Mouse (Mus musculus): ENCODE measurements around the gene Tnp1. TPM values are rescaled to one million over a fixed set of nuclear protein-coding genes. Genes with fewer than 3 reads are reported as not detected.

Tnp1 gene
- polyA plus RNA-seq (2014; fragmentation: Nextera tagmentation; extraction: Ambion mirVana): not detected in 2 replicates

- Histone ChIP-seq H3K36me3 (ENCODE audit: control insufficient read depth, insufficient read depth, low read length) (no peaks in the 10 kb centered on the region), H3K27me3 (ENCODE audit: control insufficient read depth, insufficient read depth, low read length) (no peaks in the 10 kb centered on the region), H3K4me2 (replicated peaks; ENCODE audit: low read depth, low read length) (no peak within 1 kb of the TSS), H3K4me3 (ENCODE audit: low read depth, low read length) (no peak within 1 kb of the TSS), H3K9ac (replicated peaks; ENCODE audit: low read depth, low read length) (no peak within 1 kb of the TSS), H3K4me1 (ENCODE audit: control insufficient read depth, insufficient read depth, low read length) (no peaks in the 10 kb centered on the region), H3K9me3 (ENCODE audit: control insufficient read depth, low read depth, low read length) (no peaks in the 10 kb centered on the region), H3K27ac (ENCODE audit: low read length) (no peak within 1 kb of the TSS)
- 91% methylated on average over 12 of the region's 12 CpGs for WGBS
- ATAC-seq (ENCODE audit: insufficient number of reproducible peaks, insufficient read depth, low FRiP score, low read depth): no peak
Measured at GRCm38 (mm10) chr1:73015731-73016130, at the start of gene Tnp1. Gene Tnp1, minus strand, starts transcription at chr1:73015909.

- no peak overlapping the region for H3K9ac ChIP-seq (replicated peaks; ENCODE audit: low read depth, low read length)
- WGBS: 64% methylated on average over 3 of the region's 3 CpGs
- no peaks in the 10 kb centered on the region for H3K4me1 ChIP-seq (ENCODE audit: control insufficient read depth, insufficient read depth, low read length)
- H3K9me3 ChIP-seq (ENCODE audit: control insufficient read depth, low read depth, low read length): no peaks in the 10 kb centered on the region
- no peak overlapping the region for H3K4me2 ChIP-seq (replicated peaks; ENCODE audit: low read depth, low read length)
- H3K27ac ChIP-seq (ENCODE audit: low read length): no peak overlapping the region
- no peak for ATAC-seq (ENCODE audit: insufficient number of reproducible peaks, insufficient read depth, low FRiP score, low read depth)
- H3K4me3 ChIP-seq (ENCODE audit: low read depth, low read length): no peak overlapping the region
- no peaks in the 10 kb centered on the region for H3K27me3 ChIP-seq (ENCODE audit: control insufficient read depth, insufficient read depth, low read length)
- no peaks in the 10 kb centered on the region for H3K36me3 ChIP-seq (ENCODE audit: control insufficient read depth, insufficient read depth, low read length)
Measured at GRCm38 (mm10) chr1:73064336-73064735, 48.6 kb upstream of the Tnp1 start.

- Histone ChIP-seq H3K9ac (replicated peaks; ENCODE audit: low read depth, low read length) (no peak overlapping the region), H3K9me3 (ENCODE audit: control insufficient read depth, low read depth, low read length) (no peaks in the 10 kb centered on the region), H3K36me3 (ENCODE audit: control insufficient read depth, insufficient read depth, low read length) (no peaks in the 10 kb centered on the region), H3K4me1 (ENCODE audit: control insufficient read depth, insufficient read depth, low read length) (no peaks in the 10 kb centered on the region), H3K27me3 (ENCODE audit: control insufficient read depth, insufficient read depth, low read length) (no peaks in the 10 kb centered on the region), H3K4me2 (replicated peaks; ENCODE audit: low read depth, low read length) (no peak overlapping the region), H3K4me3 (ENCODE audit: low read depth, low read length) (no peak overlapping the region), H3K27ac (ENCODE audit: low read length) (no peak overlapping the region)
- no peak for ATAC-seq (ENCODE audit: insufficient number of reproducible peaks, insufficient read depth, low FRiP score, low read depth)
- 49% methylated on average over 7 of the region's 7 CpGs for WGBS
Measured at GRCm38 (mm10) chr1:73061491-73062233, 46.0 kb upstream of the Tnp1 start.

GRCm38 (mm10) chr1:73060271-73060670 is 44.6 kb upstream of the Tnp1 start:
- Histone ChIP-seq H3K9ac (replicated peaks; ENCODE audit: low read depth, low read length) (no peak overlapping the region), H3K4me3 (ENCODE audit: low read depth, low read length) (no peak overlapping the region), H3K27ac (ENCODE audit: low read length) (no peak overlapping the region), H3K36me3 (ENCODE audit: control insufficient read depth, insufficient read depth, low read length) (no peaks in the 10 kb centered on the region), H3K4me2 (replicated peaks; ENCODE audit: low read depth, low read length) (no peak overlapping the region), H3K9me3 (ENCODE audit: control insufficient read depth, low read depth, low read length) (no peaks in the 10 kb centered on the region), H3K27me3 (ENCODE audit: control insufficient read depth, insufficient read depth, low read length) (no peaks in the 10 kb centered on the region), H3K4me1 (ENCODE audit: control insufficient read depth, insufficient read depth, low read length) (no peaks in the 10 kb centered on the region)
- no peak for ATAC-seq (ENCODE audit: insufficient number of reproducible peaks, insufficient read depth, low FRiP score, low read depth)
- WGBS: 46% methylated on average over 3 of the region's 3 CpGs

- Histone ChIP-seq H3K9me3 (ENCODE audit: control insufficient read depth, low read depth, low read length) (no peaks in the 10 kb centered on the region), H3K36me3 (ENCODE audit: control insufficient read depth, insufficient read depth, low read length) (no peaks in the 10 kb centered on the region), H3K27ac (ENCODE audit: low read length) (no peak overlapping the region), H3K27me3 (ENCODE audit: control insufficient read depth, insufficient read depth, low read length) (no peaks in the 10 kb centered on the region), H3K4me1 (ENCODE audit: control insufficient read depth, insufficient read depth, low read length) (no peaks in the 10 kb centered on the region), H3K4me3 (ENCODE audit: low read depth, low read length) (no peak overlapping the region), H3K9ac (replicated peaks; ENCODE audit: low read depth, low read length) (no peak overlapping the region), H3K4me2 (replicated peaks; ENCODE audit: low read depth, low read length) (no peak overlapping the region)
- no peak for ATAC-seq (ENCODE audit: insufficient number of reproducible peaks, insufficient read depth, low FRiP score, low read depth)
- 93% methylated on average over 3 of the region's 3 CpGs for WGBS
Measured at GRCm38 (mm10) chr1:73056266-73057001, 40.7 kb upstream of the Tnp1 start.

- H3K9ac ChIP-seq (replicated peaks; ENCODE audit: low read depth, low read length): no peak overlapping the region
- no peak overlapping the region for H3K4me2 ChIP-seq (replicated peaks; ENCODE audit: low read depth, low read length)
- no peaks in the 10 kb centered on the region for H3K36me3 ChIP-seq (ENCODE audit: control insufficient read depth, insufficient read depth, low read length)
- H3K9me3 ChIP-seq (ENCODE audit: control insufficient read depth, low read depth, low read length): no peaks in the 10 kb centered on the region
- 50% methylated on average over 3 of the region's 3 CpGs for WGBS
- ATAC-seq (ENCODE audit: insufficient number of reproducible peaks, insufficient read depth, low FRiP score, low read depth): no peak
- H3K4me1 ChIP-seq (ENCODE audit: control insufficient read depth, insufficient read depth, low read length): no peaks in the 10 kb centered on the region
- no peak overlapping the region for H3K4me3 ChIP-seq (ENCODE audit: low read depth, low read length)
- no peaks in the 10 kb centered on the region for H3K27me3 ChIP-seq (ENCODE audit: control insufficient read depth, insufficient read depth, low read length)
- no peak overlapping the region for H3K27ac ChIP-seq (ENCODE audit: low read length)
Measured at GRCm38 (mm10) chr1:73055820-73056219, 40.1 kb upstream of the Tnp1 start.

DNA sequence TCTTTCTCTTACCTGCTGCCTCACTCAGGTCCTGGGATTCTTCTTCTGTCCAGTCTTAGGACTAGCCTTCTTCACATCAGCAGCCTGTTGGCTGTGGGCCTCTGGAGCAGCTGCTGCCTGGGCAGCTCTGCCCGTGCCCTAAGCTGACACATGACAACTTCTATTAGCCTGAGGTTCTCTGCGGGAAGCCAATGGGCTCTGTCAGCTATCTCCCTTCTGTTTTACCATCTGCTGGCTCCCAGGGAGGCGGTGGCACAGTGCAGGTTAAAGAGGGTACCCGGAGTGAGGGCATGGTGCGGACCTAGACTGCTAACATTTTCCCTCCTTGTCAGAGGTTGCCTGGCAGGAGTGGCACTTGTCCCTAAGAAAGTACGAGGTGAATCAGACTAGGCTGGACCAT is 39.5 kb upstream of the Tnp1 start:
- Histone ChIP-seq H3K4me1 (ENCODE audit: control insufficient read depth, insufficient read depth, low read length) (no peaks in the 10 kb centered on the region), H3K9me3 (ENCODE audit: control insufficient read depth, low read depth, low read length) (no peaks in the 10 kb centered on the region), H3K4me3 (ENCODE audit: low read depth, low read length) (no peak overlapping the region), H3K9ac (replicated peaks; ENCODE audit: low read depth, low read length) (no peak overlapping the region), H3K4me2 (replicated peaks; ENCODE audit: low read depth, low read length) (no peak overlapping the region), H3K27ac (ENCODE audit: low read length) (no peak overlapping the region), H3K36me3 (ENCODE audit: control insufficient read depth, insufficient read depth, low read length) (no peaks in the 10 kb centered on the region), H3K27me3 (ENCODE audit: control insufficient read depth, insufficient read depth, low read length) (no peaks in the 10 kb centered on the region)
- WGBS: 72% methylated on average over 6 of the region's 6 CpGs
- no peak for ATAC-seq (ENCODE audit: insufficient number of reproducible peaks, insufficient read depth, low FRiP score, low read depth)

DNA sequence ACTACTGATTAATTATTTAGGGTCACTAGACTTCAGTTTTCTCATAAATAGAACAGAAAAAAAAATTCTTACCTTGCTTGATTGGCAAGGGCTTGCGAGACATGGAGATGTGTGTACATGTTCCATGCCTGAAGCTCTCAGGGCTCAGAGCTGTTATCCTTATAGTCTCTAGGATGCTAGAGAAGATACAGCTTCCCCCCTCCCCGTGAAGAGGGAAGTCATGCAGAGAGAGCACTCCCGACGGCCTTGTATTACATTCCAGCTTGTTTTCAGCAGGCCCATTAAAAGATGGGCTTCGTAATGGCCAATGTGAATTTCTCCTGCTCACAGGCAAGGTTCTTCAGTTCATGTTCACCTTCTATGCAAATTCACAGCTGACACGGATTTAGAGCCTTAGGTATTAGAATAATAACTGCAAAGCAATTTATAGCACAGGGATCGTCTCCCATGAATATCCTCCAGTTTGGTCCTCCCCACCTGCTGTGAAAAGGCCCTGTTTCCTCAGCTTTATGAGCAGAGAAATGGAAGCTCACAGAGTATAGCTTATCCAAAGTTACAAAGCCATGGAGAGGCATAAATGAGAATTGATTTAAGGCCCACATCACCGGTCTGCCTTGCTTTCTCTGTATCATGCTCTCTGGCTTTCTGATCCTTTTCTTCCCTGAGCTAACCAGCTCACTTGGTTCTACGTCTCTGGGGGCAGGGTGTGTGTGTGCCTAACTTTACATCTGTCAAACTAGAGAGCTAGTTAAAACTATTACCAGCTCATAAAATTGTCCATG is 38.0 kb upstream of the Tnp1 start:
- Histone ChIP-seq H3K9ac (replicated peaks; ENCODE audit: low read depth, low read length) (no peak overlapping the region), H3K27me3 (ENCODE audit: control insufficient read depth, insufficient read depth, low read length) (no peaks in the 10 kb centered on the region), H3K27ac (ENCODE audit: low read length) (no peak overlapping the region), H3K4me3 (ENCODE audit: low read depth, low read length) (no peak overlapping the region), H3K4me1 (ENCODE audit: control insufficient read depth, insufficient read depth, low read length) (no peaks in the 10 kb centered on the region), H3K36me3 (ENCODE audit: control insufficient read depth, insufficient read depth, low read length) (no peaks in the 10 kb centered on the region), H3K4me2 (replicated peaks; ENCODE audit: low read depth, low read length) (no peak overlapping the region), H3K9me3 (ENCODE audit: control insufficient read depth, low read depth, low read length) (no peaks in the 10 kb centered on the region)
- no peak for ATAC-seq (ENCODE audit: insufficient number of reproducible peaks, insufficient read depth, low FRiP score, low read depth)
- WGBS: 56% methylated on average over 9 of the region's 9 CpGs

Data from stomach, embryonic 14.5 days (tissue).